Mouse (Mus musculus) heart, embryonic 15.5 days (tissue): ENCODE data around the gene Sema4f. TPM values are rescaled to one million over a fixed set of nuclear protein-coding genes. Genes with fewer than 3 reads are reported as not detected.
A peak's percentile ranks its signal among the peaks of the same experiment; 100 is the strongest.

Source experiments
- ATAC-seq: fragments of 200-750 bp; cut with Nextera tagmentation; replicated peaks from 2 replicates; pipeline ENCODE4 v1.8.0; 2017; ENCODE audit warnings: low read depth, moderate TSS enrichment; ENCODE audit not compliant: insufficient number of reproducible peaks, insufficient read depth, low FRiP score
- H3K27ac ChIP-seq: fragments of 300-500 bp; sonication (generic); 2 replicates; pipeline ENCODE4 v1.5.1; 2015; ENCODE audit warnings: mild to moderate bottlenecking, inconsistent platforms
- H3K27me3 ChIP-seq: fragments of 300-500 bp; sonication (generic); 2 replicates; pipeline ENCODE4 v1.6.1; 2015; ENCODE audit warnings: inconsistent platforms
- H3K36me3 ChIP-seq: fragments of 300-500 bp; sonication (generic); 2 replicates; pipeline ENCODE4 v1.6.1; 2015; ENCODE audit warnings: mild to moderate bottlenecking, inconsistent platforms
- H3K4me1 ChIP-seq: fragments of 300-500 bp; sonication (generic); replicated peaks from 2 replicates; pipeline ENCODE4 v1.6.1; 2015; ENCODE audit warnings: inconsistent platforms
- H3K4me2 ChIP-seq: fragments of 300-500 bp; sonication (generic); 2 replicates; pipeline ENCODE4 v1.6.1; 2015; ENCODE audit warnings: inconsistent platforms, mild to moderate bottlenecking, moderate library complexity
- H3K4me3 ChIP-seq: fragments of 300-500 bp; sonication (generic); 2 replicates; pipeline ENCODE4 v1.5.1; 2015; ENCODE audit warnings: mild to moderate bottlenecking, inconsistent platforms
- H3K9ac ChIP-seq: fragments of 300-500 bp; sonication (generic); 2 replicates; pipeline ENCODE4 v1.6.1; 2015; ENCODE audit warnings: mild to moderate bottlenecking, inconsistent platforms
- H3K9me3 ChIP-seq: fragments of 300-500 bp; sonication (generic); replicated peaks from 2 replicates; pipeline ENCODE4 v1.6.1; 2016; ENCODE audit warnings: inconsistent platforms
- WGBS: fragments of 180-500 bp; shearing (Covaris S2); methylation state at CpG from one replicate; pipeline ENCODE4 v1.1.7; 2015; ENCODE audit warnings: mixed read lengths; 5-methylcytosine and 5-hydroxymethylcytosine counted together
- polyA plus RNA-seq: library from polyadenylated mRNA; unstranded; fragments of >200 nt; fragmentation: Nextera tagmentation; extraction: Ambion mirVana; gene quantifications from 2 replicates; pipeline ENCODE4 v1.2.1, GENCODE M21; 2015

Gene Sema4f
- polyA plus RNA-seq, 1 experiment from 2014 or later, result 0.37 TPM

- 62% methylated on average over 28 of the region's 28 CpGs for WGBS
- ATAC-seq, result no peak
- H3K9ac ChIP-seq, result no peak overlapping the region
- peaks cover 11% of the 10 kb centered on the region; the same call in 1 of the 2 replicates for H3K27me3 ChIP-seq
- no peak overlapping the region for H3K4me3 ChIP-seq
- H3K9me3 ChIP-seq, result no peaks in the 10 kb centered on the region
- H3K27ac ChIP-seq, result no peak overlapping the region
- no peaks in the 10 kb centered on the region for H3K36me3 ChIP-seq
- peak overlapping the region; percentile 23 for H3K4me2 ChIP-seq
- H3K4me1 ChIP-seq, result no peaks in the 10 kb centered on the region
Measured at GRCm38 (mm10) chr6:82913336-82914247, 26.0 kb downstream of the Sema4f start.

DNA sequence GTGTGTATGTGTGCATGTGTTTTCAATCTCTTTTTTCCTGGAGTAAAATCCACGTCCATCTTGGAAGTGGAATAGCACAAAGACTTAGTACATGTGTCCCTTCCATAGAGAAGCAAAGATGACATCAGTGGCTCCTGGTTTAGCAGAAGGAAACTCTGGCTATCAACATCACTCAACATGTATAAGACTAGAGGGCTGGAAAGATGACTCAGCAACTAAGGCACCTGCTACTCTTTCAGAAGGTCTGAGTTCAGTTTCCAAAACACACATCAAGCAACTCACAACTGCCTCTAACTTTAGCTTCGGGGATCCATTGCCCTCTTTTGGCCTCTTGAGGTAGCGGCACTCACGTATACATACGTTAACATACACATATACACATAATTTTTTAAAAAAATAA, 28.3 kb downstream of the Sema4f start:
- 82% methylated on average over 5 of the region's 5 CpGs for WGBS

GRCm38 (mm10) chr6:82909136-82909855, 30.3 kb downstream of the Sema4f start:
- Histone ChIP-seq H3K9ac (no peak overlapping the region), H3K4me3 (no peak overlapping the region), H3K36me3 (no peaks in the 10 kb centered on the region), H3K9me3 (no peaks in the 10 kb centered on the region), H3K4me2 (no peak overlapping the region), H3K4me1 (no peaks in the 10 kb centered on the region), H3K27ac (no peak overlapping the region), H3K27me3 (peaks cover 5% of the 10 kb centered on the region; the same call in 1 of the 2 replicates)
- no peak for ATAC-seq
- 54% methylated on average over 14 of the region's 14 CpGs for WGBS

More for the DNA sequence above, 28.3 kb downstream of the Sema4f start:
- Histone ChIP-seq H3K27me3 (no peaks in the 10 kb centered on the region), H3K4me3 (no peak overlapping the region), H3K9me3 (no peaks in the 10 kb centered on the region), H3K27ac (no peak overlapping the region), H3K4me2 (no peak overlapping the region), H3K9ac (no peak overlapping the region), H3K36me3 (no peaks in the 10 kb centered on the region), H3K4me1 (no peaks in the 10 kb centered on the region)
- no peak for ATAC-seq

- Histone ChIP-seq H3K9me3 (no peaks in the 10 kb centered on the region), H3K36me3 (no peaks in the 10 kb centered on the region), H3K4me1 (no peaks in the 10 kb centered on the region), H3K9ac (no peak overlapping the region), H3K27me3 (peaks cover 5% of the 10 kb centered on the region; the same call in 1 of the 2 replicates), H3K4me2 (no peak overlapping the region), H3K4me3 (no peak overlapping the region), H3K27ac (no peak overlapping the region)
- no peak for ATAC-seq
- 65% methylated on average over 8 of the region's 8 CpGs for WGBS
Measured at GRCm38 (mm10) chr6:82908034-82908433, 31.5 kb downstream of the Sema4f start.

DNA sequence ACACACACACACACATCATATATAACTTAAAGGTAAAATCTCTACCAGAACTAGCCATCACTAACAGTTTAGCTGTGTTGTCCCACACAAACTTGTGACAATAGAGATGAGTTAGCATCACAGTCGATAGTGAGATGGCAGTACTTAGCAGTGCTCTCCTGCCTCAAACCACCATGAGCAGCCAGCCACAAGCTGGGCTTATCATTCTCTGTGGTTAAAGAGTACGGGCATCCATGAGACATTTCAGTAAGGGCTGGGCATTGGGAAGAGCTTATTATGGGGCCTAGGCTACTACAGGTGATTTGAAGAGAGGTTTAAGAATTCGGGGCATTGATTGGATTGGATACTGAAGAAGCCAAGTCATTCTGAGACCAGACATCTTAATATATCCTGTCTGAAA, 32.6 kb downstream of the Sema4f start:
- Histone ChIP-seq H3K4me1 (0 out of 2 replicates have a peak, but pooled peaks cover 5% of the 10 kb centered on the region), H3K9me3 (no peaks in the 10 kb centered on the region), H3K4me3 (no peak overlapping the region), H3K36me3 (no peaks in the 10 kb centered on the region), H3K4me2 (no peak overlapping the region), H3K27me3 (peaks cover 5% of the 10 kb centered on the region; the same call in 1 of the 2 replicates), H3K9ac (no peak overlapping the region), H3K27ac (no peak overlapping the region)
- no peak for ATAC-seq
- 78% methylated on average over 3 of the region's 3 CpGs for WGBS

- peaks cover 5% of the 10 kb centered on the region; the same call in 1 of the 2 replicates for H3K27me3 ChIP-seq
- no peak overlapping the region for H3K27ac ChIP-seq
- WGBS, result 33% methylated on average over 8 of the region's 8 CpGs
- no peak overlapping the region for H3K4me3 ChIP-seq
- no peaks in the 10 kb centered on the region for H3K9me3 ChIP-seq
- H3K9ac ChIP-seq, result no peak overlapping the region
- peaks cover 13% of the 10 kb centered on the region; the same call in 1 of the 2 replicates for H3K4me1 ChIP-seq
- no peak for ATAC-seq
- H3K4me2 ChIP-seq, result no peak overlapping the region
- no peaks in the 10 kb centered on the region for H3K36me3 ChIP-seq
Measured at GRCm38 (mm10) chr6:82902559-82902958, 37.0 kb downstream of the Sema4f start.

- Histone ChIP-seq H3K9me3 (no peaks in the 10 kb centered on the region), H3K4me3 (no peak overlapping the region), H3K4me1 (peaks cover 19% of the 10 kb centered on the region; the same call in 1 of the 2 replicates), H3K9ac (no peak overlapping the region), H3K4me2 (no peak overlapping the region), H3K27me3 (no peaks in the 10 kb centered on the region), H3K27ac (no peak overlapping the region), H3K36me3 (no peaks in the 10 kb centered on the region)
- peak; percentile 64; the same call in 1 of the 2 replicates for ATAC-seq
- WGBS, result 48% methylated on average over 4 of the region's 4 CpGs
Measured at GRCm38 (mm10) chr6:82898745-82899144, 40.8 kb downstream of the Sema4f start.

GRCm38 (mm10) chr6:82898227-82898626, 41.3 kb downstream of the Sema4f start:
- Histone ChIP-seq H3K9me3 (no peaks in the 10 kb centered on the region), H3K4me2 (no peak overlapping the region), H3K27ac (no peak overlapping the region), H3K4me1 (peaks cover 19% of the 10 kb centered on the region; the same call in 1 of the 2 replicates), H3K36me3 (no peaks in the 10 kb centered on the region), H3K27me3 (no peaks in the 10 kb centered on the region), H3K4me3 (no peak overlapping the region), H3K9ac (no peak overlapping the region)
- WGBS, result 77% methylated on average over 4 of the region's 4 CpGs
- no peak for ATAC-seq

GRCm38 (mm10) chr6:82897311-82897710, 42.3 kb downstream of the Sema4f start:
- H3K4me2 ChIP-seq, result no peak overlapping the region
- H3K4me3 ChIP-seq, result no peak overlapping the region
- no peaks in the 10 kb centered on the region for H3K9me3 ChIP-seq
- H3K9ac ChIP-seq, result no peak overlapping the region
- H3K27ac ChIP-seq, result peak overlapping the region; percentile 65
- peaks cover 15% of the 10 kb centered on the region; the same call in 1 of the 2 replicates for H3K4me1 ChIP-seq
- H3K27me3 ChIP-seq, result no peaks in the 10 kb centered on the region
- H3K36me3 ChIP-seq, result no peaks in the 10 kb centered on the region
- WGBS, result 39% methylated on average over 3 of the region's 3 CpGs
- peak; percentile 65 for ATAC-seq

GRCm38 (mm10) chr6:82893415-82893814, 46.2 kb downstream of the Sema4f start:
- H3K27ac ChIP-seq, result no peak overlapping the region
- peaks cover 19% of the 10 kb centered on the region for H3K4me1 ChIP-seq
- no peak overlapping the region for H3K9ac ChIP-seq
- H3K9me3 ChIP-seq, result no peaks in the 10 kb centered on the region
- no peaks in the 10 kb centered on the region for H3K36me3 ChIP-seq
- no peaks in the 10 kb centered on the region for H3K27me3 ChIP-seq
- WGBS, result 36% methylated on average over 3 of the region's 3 CpGs
- H3K4me2 ChIP-seq, result no peak overlapping the region
- ATAC-seq, result no peak
- H3K4me3 ChIP-seq, result no peak overlapping the region

DNA sequence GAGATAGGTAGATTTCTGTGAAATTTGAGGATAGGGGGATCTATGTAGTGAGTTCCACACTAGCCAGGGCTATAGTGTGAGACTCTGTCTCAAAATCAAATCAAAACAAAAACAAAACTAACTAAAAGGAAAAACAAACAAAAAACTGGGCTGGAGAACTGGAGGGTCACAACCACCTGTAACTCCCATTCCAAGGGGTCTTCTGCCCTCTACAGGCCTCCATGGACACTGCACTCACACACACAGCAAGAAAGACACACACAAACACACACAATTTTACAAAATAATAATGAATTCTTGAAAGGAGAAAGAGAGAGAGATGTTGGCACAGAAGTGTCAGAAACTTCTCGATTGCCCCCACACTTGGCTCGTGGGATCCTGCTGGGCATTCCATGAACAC, 47.0 kb downstream of the Sema4f start:
- 63% methylated on average over 2 of the region's 2 CpGs for WGBS
- Histone ChIP-seq H3K36me3 (no peaks in the 10 kb centered on the region), H3K9ac (no peak overlapping the region), H3K27me3 (no peaks in the 10 kb centered on the region), H3K4me3 (no peak overlapping the region), H3K27ac (no peak overlapping the region), H3K9me3 (no peaks in the 10 kb centered on the region), H3K4me2 (no peak overlapping the region), H3K4me1 (peaks cover 11% of the 10 kb centered on the region)
- ATAC-seq, result no peak
